17 mouse cellular contexts compared by ENCODE assay signal in the genomic region with DNA sequence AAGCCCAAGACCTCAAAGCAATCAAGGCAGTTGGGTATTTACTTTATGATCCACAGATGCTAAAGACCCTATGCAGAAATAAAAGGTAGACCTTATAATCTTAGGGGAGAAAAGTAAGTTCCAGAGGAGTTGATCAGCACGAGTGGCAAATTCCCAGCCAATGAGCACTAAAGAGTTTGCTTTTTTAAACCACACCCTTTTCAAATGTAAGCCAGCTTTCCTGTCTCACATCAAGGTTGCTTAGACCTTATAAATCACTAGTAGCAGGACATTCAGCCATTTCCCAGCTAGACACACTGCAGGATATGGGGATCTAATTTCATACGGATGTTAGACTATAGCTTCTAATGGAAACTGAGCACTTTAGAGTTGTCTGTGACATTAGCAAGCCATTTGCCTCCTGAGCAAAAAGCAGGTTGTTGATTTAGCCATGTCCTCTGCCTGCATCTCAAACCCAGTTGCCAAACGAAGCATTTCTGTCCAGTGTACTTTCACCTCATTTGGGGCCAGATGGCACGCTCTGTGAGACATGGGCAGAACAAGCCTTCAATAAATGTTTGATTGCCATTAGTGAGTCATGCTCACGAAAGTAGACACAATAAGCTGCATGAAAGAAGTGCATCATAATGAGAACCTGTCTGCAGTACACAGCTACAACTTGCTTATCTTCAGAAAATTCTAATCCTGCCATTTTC. TPM values are rescaled to one million over a fixed set of nuclear protein-coding genes. Genes with fewer than 3 reads are reported as not detected.
DNase-seq lines count a peak whose midpoint lies in the region; ATAC-seq and TF ChIP-seq lines count a peak whose summit lies in the region.
"Had no signal": no experiment of that assay in that cellular context is flagged by ENCODE, and none has a peak within 500 bp of the region (broad histone marks: within the 10 kb centered on the region; RNA-seq: fewer than 3 reads in every experiment).

No protein-coding gene starts in this region.

- peak overlapping the region; percentile 29; the same call in 1 of the 2 replicates for H3K27ac ChIP-seq in gastrocnemius, adult 2 months
- H3K27ac ChIP-seq in intestine, postnatal 0 days (ENCODE audit: low read depth, low read length), result 0 out of 2 replicates have a peak overlapping the region, but pooled peaks have one; percentile 11
- no peak overlapping the region for H3K27ac ChIP-seq in limb, embryonic 10.5 days
- H3K27ac ChIP-seq: forebrain, embryonic 15.5 days; hindbrain, embryonic 13.5 days; limb, embryonic 12.5 days; macrophage had no signal

- peaks cover 17% of the 10 kb centered on the region; the same call in 1 of the 2 replicates for H3K4me1 ChIP-seq in intestine, postnatal 0 days (replicated peaks; ENCODE audit: control insufficient read depth, insufficient read depth, low read length)
- H3K4me1 ChIP-seq in limb, embryonic 10.5 days, result peaks cover 25% of the 10 kb centered on the region

- H3K9ac ChIP-seq in intestine, postnatal 0 days (ENCODE audit: low read depth, low read length), result no peak overlapping the region
- H3K9ac ChIP-seq: forebrain, embryonic 15.5 days; hindbrain, embryonic 13.5 days; limb, embryonic 12.5 days had no signal

- no peak overlapping the region for H3K4me3 ChIP-seq in gastrocnemius, adult 2 months
- H3K4me3 ChIP-seq in intestine, postnatal 0 days (ENCODE audit: low read depth, low read length), result no peak overlapping the region
- no peak overlapping the region for H3K4me3 ChIP-seq in limb, embryonic 10.5 days
- H3K4me3 ChIP-seq: forebrain, embryonic 15.5 days; hindbrain, embryonic 13.5 days; limb, embryonic 12.5 days had no signal

- no peaks in the 10 kb centered on the region for H3K36me3 ChIP-seq in intestine, postnatal 0 days (ENCODE audit: control insufficient read depth, insufficient read depth)
- H3K36me3 ChIP-seq in limb, embryonic 10.5 days, result no peaks in the 10 kb centered on the region
- H3K36me3 ChIP-seq: forebrain, embryonic 15.5 days; hindbrain, embryonic 13.5 days; limb, embryonic 12.5 days had no signal

- H3K9me3 ChIP-seq in intestine, postnatal 0 days (ENCODE audit: control insufficient read depth), result no peaks in the 10 kb centered on the region
- no peaks in the 10 kb centered on the region for H3K9me3 ChIP-seq in limb, embryonic 10.5 days (replicated peaks)
- H3K9me3 ChIP-seq: forebrain, embryonic 15.5 days; hindbrain, embryonic 13.5 days; limb, embryonic 12.5 days had no signal

- peak overlapping the region; percentile 35; the same call in 1 of the 2 replicates for H3K4me2 ChIP-seq in intestine, postnatal 0 days (replicated peaks; ENCODE audit: low read depth)
- H3K4me2 ChIP-seq: forebrain, embryonic 15.5 days; hindbrain, embryonic 13.5 days; limb, embryonic 12.5 days had no signal

- ATAC-seq in intestine, postnatal 0 days, result peak; percentile 47
- ATAC-seq in megakaryocyte progenitor cell, adult 5-6 weeks (replicated peaks; ENCODE audit: poor library complexity), result no peak
- ATAC-seq: forebrain, embryonic 15.5 days had no signal

- intact Hi-C loops in gastrocnemius, adult 2 months (cut with DNase I), result no loop called here

- no peak for TF ChIP-seq CTCF in gastrocnemius, adult 2 months (IDR thresholded peaks at IDR 0.05)
- TF ChIP-seq CTCF in intestine, postnatal 0 days (IDR thresholded peaks at IDR 0.05; ENCODE audit: low read depth), result no peak

- 33% methylated on average over 5 of the region's 5 CpGs for WGBS in intestine, postnatal 0 days
- 61% methylated on average over 5 of the region's 5 CpGs for WGBS in limb, embryonic 10.5 days

- no peaks in the 10 kb centered on the region for H3K27me3 ChIP-seq in intestine, postnatal 0 days (replicated peaks; ENCODE audit: control insufficient read depth, insufficient read depth, low read length)
- H3K27me3 ChIP-seq in limb, embryonic 10.5 days (ENCODE audit: low read depth, poor library complexity, severe bottlenecking), result no peaks in the 10 kb centered on the region
- H3K27me3 ChIP-seq: forebrain, embryonic 15.5 days; hindbrain, embryonic 13.5 days; limb, embryonic 12.5 days had no signal

- DNase-seq in gastrocnemius, adult 2 months, result no peak
- DNase-seq in gastrocnemius, postnatal 4 days (ENCODE audit: low spot score in 2 of 2), result no peak
- peak; percentile 31 for DNase-seq in Muller cell, postnatal 12 days (ENCODE audit: inconsistent ontology term)
- DNase-seq in kidney, postnatal 36 days, result peak; percentile 64 to 77
- no peak for DNase-seq in limb, embryonic 10.5 days (ENCODE audit: low spot score)
- DNase-seq: cerebellum, adult 8-10 months; heart, adult 18-20 months; layer of hippocampus, postnatal 36 days; midbrain, embryonic 14.5 days; spleen, adult 18-20 months had no signal

RNA-seq across cellular contexts. Expression of a gene that starts 4.9 kb away (rescaled TPM):
- 100 to 1,000 TPM; 136 to 166 TPM for total RNA-seq in gastrocnemius, adult 2 months (2021)
- 100 to 1,000 TPM; 111 TPM for total RNA-seq in gastrocnemius, postnatal 4 days (2021)
- 81.9 and 94.3 TPM in 2 replicates for polyA plus RNA-seq in intestine, postnatal 0 days (2015; fragmentation: Nextera tagmentation; extraction: Ambion mirVana)
- 0.10 and 0.86 TPM in 2 replicates for total RNA-seq in megakaryocyte progenitor cell, adult 5-6 weeks (2015)
- total RNA-seq in megakaryocyte progenitor cell, adult 5-6 weeks (2017), result 0.07 and 0.08 TPM in 2 replicates
- 12.9 and 18.1 TPM in 2 replicates for polyA plus RNA-seq in limb, embryonic 10.5 days (2016; fragmentation: Nextera tagmentation; extraction: Ambion mirVana)
- total RNA-seq: MEL had no signal
- polyA plus RNA-seq: macrophage had no signal

Comparison
In these comparisons a context has a peak if more than half of its experiments do, and no peak if none do; other contexts are left out.
1. DNase-seq: peak in Muller cell, postnatal 12 days (single experiment) and kidney, postnatal 36 days (2 of 2); none in gastrocnemius, adult 2 months (single experiment), gastrocnemius, postnatal 4 days (0 of 2) and limb, embryonic 10.5 days (single experiment).
2. RNA of a gene that starts 4.9 kb away (total RNA-seq): 136 to 166 TPM in gastrocnemius, adult 2 months and 111 TPM in gastrocnemius, postnatal 4 days; 0.07 to 0.86 TPM in megakaryocyte progenitor cell, adult 5-6 weeks; every median in the first group is over 10 times any median in the second.